Mouse (Mus musculus): ENCODE results near the gene Mxi1.

Gene Mxi1

GRCm38 (mm10) chr19:53310348-53310747 lies at the start of gene Mxi1:
TSS of gene Mxi1 (plus strand) at chr19:53310518.
- DNase-seq = peak; percentile 83 to 91

GRCm38 (mm10) chr19:53260828-53261227 lies 49.5 kb upstream of the Mxi1 start:
- no peak for DNase-seq

DNA sequence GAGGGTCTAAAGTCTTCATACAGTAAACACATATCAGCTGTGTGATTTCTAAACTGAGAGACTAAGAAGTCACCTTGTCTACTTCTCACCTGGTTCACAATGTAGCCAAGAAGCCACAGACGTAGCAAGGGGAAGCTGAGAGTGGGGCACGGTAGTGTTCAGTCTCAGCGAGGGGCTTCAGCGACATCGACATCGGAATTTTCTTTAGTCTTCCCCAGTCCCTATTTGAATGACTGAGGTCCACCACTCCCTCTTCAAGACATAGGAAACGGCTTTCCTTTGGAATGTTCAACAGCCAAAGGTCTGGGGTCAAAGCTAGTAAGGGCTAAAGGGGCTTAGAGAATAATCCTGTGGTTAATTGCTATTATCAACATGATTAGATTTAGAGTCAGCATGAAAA lies 48.3 kb upstream of the Mxi1 start:
- no peak for DNase-seq

DNA sequence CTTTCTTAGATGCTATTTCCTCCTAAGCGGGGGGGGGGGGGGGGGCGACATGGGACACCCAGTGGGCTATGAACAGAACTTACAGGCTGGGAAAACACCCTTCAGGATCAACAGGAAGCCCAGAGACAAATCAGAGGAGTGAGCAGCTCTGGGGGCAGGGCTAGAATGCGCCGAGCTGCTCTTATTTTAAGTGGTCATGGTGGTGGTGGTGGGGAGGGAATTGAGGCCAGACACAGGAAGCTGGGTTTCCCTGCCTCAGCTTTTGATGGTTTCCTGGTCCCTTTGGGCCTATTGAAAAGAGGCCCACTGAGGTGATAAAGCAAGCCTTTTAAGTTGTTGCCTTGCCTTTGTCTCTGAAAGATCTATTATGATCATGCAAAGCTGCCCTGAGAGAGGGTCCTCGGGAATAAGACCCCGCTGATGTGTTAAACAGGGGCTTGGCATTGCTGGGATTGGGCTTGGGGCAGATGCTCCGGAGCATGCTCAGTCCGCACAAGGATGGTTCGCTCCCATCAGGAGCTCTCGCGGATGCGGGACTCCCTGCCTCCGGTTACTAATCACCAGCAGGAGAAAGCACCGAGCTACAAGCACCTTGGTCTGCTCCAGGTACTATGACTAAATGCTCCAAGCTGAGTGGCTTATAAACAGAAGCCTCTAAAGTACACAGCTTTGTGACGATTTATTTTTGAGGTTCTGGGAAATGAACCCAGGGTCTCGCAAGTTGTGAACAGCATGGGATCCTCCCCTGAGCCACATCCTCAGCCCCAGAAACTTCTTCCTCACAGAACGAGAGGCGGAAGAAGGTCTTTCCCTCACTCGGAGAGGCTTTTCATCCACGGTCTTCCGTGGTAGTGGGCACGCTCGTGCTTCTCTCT lies 46.2 kb upstream of the Mxi1 start:
- no peak for DNase-seq

DNA sequence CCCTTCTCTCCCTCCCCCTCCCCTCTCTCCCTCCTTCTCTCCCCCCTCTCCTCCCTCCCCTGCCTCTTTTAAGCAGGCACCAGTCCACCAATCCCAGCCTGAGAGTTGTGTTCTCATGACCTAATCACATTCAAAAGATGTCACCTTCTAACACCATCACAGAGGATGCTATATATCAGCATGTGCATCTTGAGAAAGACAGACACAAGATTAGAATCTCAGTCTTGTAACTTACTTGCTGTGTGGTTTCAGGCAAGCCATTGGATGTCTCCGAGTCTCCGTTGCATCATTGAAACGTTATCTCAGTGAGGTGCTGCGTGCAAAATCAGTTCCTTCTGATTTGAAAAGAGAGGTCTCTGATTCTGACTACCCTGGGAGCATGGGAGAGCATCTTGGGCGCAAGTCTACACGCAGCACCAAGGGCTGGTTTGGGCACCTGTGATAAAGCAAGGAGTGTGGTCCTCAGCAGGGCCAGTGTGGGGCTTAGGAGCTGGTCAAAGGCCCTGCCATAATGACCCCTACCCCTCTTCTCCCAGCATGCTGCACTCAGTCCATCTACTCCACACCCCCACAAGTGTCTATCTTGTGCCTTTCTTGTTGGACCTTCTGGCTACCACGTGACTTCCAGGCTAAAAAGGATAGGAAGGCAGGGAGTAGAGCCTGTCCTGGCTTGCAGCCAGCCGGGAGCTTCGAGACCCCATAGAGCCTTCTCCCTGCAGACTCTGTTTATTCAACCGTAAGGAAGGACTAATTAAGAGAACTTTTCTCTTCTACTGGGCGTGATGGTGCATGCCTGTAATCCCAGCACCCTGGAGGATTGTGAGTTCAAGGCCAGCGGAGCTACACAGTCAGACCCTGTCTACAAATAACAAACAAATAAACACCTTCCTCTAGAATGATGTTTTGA lies 45.2 kb upstream of the Mxi1 start:
- DNase-seq = no peak

GRCm38 (mm10) chr19:53267305-53267704 lies 43.0 kb upstream of the Mxi1 start:
- no peak for DNase-seq

DNA sequence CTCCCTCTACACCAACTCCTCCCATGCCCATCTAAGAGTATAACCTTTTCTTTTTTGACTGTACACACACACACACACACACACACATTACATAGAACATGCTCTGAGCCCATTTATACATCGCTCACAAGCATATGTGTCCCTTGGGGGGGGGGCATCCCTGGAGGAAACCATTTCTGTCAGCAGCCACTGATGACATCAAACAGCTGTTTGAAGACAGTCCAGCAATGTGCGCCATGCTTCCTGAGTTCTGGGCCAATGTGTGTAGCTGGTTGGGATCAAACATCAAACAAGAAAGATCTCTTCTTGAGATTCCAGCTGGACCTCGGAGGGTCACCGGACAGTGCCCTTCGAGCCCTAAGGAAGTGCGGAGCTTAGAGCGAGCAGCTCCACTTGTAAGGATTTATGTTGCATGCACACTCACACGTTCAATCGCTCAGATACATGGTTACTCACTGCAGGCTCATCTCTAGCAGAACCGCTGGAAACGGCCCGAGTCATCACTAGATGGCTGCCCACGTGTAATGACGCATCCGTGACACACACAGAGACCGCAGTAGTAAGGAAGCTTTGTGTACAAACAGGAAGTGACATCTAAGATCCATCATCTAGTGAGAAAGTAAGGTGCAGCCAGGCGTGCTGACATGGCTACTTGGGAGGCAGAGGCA lies 37.1 kb upstream of the Mxi1 start:
- DNase-seq = no peak

GRCm38 (mm10) chr19:53273781-53274428 lies 36.4 kb upstream of the Mxi1 start:
- no peak for DNase-seq

DNA sequence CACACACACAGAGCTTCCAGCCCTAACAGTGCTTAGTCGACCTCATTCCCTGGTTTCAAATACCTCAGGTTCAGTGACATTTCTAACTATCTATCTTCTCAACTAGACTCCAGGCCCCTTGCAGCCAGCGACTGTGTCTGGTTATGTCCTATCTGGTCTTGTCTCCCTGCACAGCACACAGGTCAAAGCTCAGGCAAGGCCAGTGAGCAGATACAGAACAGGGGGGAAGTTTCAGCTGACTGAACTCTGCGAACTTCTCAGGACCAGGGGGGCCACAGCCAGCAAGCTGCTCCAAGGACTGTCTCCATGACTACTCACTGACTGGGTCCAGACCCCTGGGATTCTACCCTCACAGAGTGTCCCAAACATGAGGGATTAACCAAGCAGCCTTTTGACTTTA lies 35.1 kb upstream of the Mxi1 start:
- peak in 1 of 2 experiments; percentile 13 for DNase-seq

DNA sequence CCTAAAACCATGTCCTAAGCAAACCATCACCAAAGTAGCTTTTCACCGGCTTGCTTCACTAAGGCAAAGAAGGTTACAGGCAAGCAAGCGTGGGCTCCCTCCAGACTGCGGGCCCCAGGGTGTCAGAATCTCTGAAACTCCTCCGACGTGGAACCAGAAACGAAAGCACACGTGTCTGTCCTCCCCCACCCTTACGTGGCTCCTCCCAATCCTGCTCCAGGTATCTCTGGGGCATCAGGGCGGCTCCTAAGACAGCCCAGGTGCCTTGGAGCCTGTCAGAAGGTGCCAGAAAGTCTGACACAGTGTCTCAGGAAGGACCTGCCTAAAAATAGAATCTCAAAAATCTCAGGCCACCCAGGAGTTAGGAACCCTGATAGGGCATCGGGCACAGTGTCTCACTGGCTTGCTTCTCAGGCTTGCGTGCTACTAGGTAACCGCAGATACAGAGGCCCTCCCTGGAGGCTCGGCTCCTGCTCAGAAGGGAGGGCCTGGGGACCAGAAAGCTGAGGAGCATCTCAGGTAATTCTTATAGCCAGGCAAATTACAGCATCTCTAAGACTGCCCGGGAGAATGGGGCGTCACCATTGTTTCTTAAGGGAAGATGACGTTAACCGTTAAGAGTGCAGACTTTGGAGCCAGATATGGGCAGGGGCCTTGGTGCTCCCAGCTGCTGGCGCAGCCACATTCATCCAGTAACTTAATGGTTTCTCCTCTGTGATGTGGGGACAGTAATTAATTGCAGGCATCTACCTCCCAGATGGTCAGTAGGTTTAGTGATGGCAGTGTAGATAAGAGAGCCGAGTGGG lies 33.2 kb upstream of the Mxi1 start:
- no peak for DNase-seq

DNA sequence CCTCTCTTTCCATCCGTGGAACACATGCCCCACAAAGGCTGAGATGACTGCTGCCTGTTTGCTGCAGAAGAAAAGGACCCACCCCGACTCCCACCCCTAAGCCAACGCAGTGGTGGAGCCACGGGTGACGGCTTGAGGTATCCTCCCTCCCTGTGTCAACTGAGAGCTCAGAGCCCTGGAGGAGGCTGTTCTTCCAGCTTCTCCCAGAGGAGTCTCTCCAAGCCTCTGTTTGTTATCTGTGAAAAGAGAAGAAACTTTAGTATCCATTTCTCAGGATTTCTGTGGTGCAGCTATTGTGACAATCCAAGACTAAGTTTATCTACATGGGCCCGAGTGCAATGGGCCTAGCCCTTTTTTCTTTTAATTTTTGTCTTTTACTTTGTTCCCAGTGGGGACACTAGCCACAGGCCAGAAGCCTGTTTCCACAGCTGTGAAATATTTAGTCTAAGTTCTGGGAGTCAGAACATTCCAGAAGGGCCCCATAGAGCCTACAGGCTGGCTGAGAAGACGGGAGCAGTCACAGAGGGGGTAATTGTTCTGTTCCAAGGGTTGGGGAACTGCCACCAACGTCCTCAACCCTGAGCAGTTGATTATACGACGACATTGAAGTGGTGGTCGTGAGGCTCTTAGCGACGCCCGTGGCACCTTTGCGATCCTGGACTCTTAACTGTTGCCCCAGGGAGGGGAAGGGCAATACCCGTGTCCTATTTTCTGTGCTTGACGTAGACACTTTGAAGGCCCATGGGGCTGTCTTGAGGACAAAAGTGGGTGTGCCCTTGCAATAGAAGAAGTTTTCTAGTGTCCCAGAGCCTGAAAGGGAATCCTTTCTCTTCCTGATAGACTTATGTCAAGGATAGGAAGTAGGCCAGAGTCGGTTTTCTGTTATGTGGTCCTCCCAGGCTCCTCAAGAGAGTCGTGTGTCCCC lies 31.6 kb upstream of the Mxi1 start:
- no peak for DNase-seq

- no peak for DNase-seq
Measured at GRCm38 (mm10) chr19:53280254-53280653, 30.1 kb upstream of the Mxi1 start.

- no peak for DNase-seq
Measured at GRCm38 (mm10) chr19:53282571-53282970, 27.7 kb upstream of the Mxi1 start.

DNA sequence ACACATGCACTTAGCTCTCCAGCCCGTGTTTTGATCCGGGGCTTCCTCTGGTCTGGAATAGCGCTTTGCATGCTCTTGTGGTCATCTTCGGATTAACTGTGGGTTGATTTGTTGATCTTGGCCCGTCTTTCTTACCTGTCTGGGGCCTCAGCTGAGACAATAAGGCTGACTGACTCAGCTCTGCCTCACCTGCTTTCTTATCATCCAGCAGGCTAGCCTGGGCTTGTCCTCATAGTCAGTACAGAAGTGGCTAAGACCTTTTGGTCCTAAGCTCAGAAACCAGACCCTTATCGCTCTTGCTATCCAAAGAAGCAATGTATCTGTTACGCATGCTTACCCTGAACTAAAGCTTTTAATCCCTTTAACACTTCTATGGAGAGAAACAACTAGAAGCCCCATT lies 26.6 kb upstream of the Mxi1 start:
- DNase-seq = no peak

- peak; percentile 63 to 66 for DNase-seq
Measured at GRCm38 (mm10) chr19:53284268-53285208, 25.8 kb upstream of the Mxi1 start.

GRCm38 (mm10) chr19:53296331-53297254 lies 13.7 kb upstream of the Mxi1 start:
- no peak for DNase-seq

- DNase-seq = no peak
Measured at GRCm38 (mm10) chr19:53299156-53299828, 11.0 kb upstream of the Mxi1 start.

DNA sequence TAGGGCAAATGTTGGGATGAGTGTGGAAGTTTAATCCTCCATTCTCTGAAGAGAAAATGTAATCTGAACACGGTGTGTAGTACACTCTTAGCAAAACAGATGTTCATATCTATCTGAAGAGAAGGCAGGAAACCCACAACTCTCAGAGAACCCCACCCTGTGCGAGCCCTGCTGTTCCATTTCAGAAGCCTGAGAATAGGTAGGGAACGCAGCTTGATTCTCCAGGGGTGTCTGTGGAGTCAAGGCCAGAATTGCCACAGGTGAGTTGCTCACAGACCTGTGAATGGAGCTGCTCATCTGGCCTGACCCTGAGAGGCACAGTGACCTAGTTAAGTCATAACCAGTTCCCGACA lies 10.5 kb upstream of the Mxi1 start:
- no peak for DNase-seq
